Mouse (Mus musculus) T-helper 17 cell (primary cell): ENCODE data around the gene Cbr4.

ENCODE experiments used
- in situ Hi-C, 2 experiments: fragments of 300-600 bp; cut with MboI, MseI; formaldehyde crosslinking; loops; 1 replicate in 1 of 2; 2 replicates in 1 of 2; pipeline ENCODE4 v1.15.1; 2025; ENCODE audit warnings: high pct_unique_total_duplicates in 2 of 2

Cbr4 gene

DNA sequence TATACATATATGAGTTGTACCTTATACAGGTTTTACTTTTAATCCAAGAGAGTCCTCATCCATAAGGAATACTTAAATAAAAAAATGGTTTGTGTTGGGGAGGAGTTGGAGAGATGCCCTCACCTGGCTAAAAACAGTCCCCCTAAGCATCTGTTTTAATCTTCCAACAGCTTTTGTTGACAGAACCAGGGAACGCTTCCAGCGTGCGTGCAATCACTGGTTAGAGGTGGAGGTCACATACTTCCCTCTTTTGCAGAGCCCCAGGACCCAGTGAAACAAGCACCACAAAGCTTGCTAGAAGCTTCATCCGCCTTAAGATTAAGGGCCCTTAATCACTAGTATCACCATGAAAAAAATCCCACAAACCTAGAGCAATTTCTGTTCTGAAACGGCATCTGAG lies 49.9 kb downstream of the Cbr4 start:
- in situ Hi-C loops = loop anchor here (5.0 to 10.0 kb wide), 3 partner anchors 137 to 340 kb away; no protein-coding TSS in a partner anchor

DNA sequence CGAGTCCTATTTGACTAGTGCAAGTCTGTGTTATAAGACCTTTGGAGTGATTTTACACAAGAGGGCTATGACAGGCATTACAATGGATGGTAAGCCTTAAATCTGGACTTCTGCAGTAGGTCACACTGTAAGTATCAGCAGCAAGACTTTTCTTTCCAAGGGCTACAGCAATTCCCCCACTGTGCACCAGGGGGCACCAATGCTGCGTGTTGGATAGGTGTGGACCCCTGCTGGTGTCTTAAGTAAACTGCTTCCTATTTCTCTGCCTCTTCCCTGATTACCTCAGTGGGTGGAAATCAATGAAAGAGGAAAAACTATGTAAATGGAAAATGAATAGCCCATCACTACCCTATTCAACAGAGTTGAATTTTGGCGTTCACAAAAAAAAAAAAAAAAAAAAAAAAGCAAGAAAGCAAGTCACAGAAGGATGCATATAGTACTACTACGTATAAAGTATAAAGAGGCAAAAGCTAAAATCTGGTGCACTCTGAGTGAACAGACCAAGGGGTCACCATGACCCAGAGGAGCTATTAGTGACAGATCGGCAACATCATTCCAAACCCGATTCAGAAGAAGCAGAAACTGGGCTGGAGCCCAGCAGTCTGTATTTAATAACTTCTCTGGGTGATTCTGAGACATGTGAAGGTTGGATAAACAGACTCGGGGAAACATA lies 52.4 kb downstream of the Cbr4 start:
- in situ Hi-C loops = loop anchor here (5.0 to 10.0 kb wide), 3 partner anchors 135 to 337 kb away; no protein-coding TSS in a partner anchor

DNA sequence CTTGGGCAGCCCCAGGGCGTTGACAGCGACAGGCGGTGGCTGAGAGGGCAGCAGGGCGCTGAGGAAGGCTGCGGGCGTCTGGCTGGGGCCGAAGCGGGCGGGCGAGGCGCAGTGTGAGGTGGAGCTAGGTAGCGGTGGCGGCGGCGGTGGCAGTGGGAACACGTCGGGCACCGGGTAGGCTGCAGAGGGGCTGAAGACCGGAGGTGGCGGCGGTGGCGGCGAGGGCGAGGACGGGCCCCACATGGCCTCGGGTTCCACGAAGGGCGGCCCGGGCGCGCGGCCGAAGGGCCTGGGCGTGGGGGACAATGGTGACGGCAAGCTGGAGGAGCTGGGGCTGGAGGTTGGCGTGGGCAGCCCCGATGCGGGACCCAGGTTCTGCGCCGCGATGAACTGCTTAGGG lies 62.1 kb downstream of the Cbr4 start:
- in situ Hi-C loops = no loop called here

DNA sequence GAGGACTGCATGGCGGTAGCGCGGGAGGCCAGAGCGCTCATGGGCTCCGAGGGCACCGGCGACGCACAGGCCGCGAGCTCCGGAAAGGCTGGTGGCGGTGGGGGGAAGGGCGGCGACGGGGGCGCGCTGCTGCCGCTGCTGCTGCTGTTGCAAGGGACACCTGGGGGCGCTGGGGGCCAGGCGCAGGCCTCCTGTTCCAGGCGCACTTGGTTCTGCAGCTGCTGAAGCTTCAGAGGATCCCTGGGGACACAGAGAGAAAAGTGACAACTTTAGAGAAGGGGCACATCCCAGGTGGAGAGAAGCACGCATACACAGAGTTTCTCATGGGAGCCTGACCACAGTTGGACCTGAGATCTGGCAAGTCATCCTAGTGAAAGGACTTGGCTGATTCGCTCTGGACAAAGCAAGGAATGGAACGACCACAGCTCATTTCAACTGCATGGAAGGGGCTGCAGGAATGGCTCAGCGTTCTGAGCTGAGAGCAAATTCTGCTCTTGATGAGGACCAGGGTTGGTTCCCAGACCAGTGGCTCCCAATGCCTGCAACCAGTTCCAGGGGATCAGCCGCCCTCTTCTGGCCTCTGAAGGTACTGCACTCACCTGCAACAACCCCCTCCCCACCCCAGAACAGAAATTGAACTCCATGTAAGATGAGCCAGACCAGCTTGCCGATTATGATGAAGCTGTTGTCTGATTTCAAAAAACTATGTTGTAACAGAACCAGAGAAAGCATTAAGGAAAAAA lies 62.6 kb downstream of the Cbr4 start:
- in situ Hi-C loops = loop anchor here in 1 of 2 experiments (25.0 kb wide), 1 partner anchor 112 kb away; no protein-coding TSS in a partner anchor

DNA sequence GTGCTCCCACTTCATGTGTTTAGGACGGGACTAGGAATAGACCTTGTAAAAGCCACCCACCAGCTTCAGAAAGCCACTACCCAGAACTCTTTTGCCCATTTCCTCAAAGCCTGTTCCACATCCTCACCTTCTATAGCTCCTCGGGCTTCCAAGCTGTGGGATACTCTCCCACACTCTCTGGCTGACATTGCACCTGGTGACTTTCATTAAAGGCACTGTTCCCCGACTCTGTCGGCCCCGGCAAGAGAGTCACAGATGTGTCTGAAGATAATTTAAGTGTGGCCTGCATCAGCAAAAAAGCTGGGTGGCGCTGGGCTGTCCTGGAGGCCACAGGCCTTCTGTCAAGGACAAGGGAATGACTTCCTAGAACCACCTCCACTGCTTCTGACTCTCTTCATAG lies 64.7 kb downstream of the Cbr4 start:
- in situ Hi-C loops = loop anchor here in 1 of 2 experiments (25.0 kb wide), 1 partner anchor 110 kb away; no protein-coding TSS in a partner anchor

DNA sequence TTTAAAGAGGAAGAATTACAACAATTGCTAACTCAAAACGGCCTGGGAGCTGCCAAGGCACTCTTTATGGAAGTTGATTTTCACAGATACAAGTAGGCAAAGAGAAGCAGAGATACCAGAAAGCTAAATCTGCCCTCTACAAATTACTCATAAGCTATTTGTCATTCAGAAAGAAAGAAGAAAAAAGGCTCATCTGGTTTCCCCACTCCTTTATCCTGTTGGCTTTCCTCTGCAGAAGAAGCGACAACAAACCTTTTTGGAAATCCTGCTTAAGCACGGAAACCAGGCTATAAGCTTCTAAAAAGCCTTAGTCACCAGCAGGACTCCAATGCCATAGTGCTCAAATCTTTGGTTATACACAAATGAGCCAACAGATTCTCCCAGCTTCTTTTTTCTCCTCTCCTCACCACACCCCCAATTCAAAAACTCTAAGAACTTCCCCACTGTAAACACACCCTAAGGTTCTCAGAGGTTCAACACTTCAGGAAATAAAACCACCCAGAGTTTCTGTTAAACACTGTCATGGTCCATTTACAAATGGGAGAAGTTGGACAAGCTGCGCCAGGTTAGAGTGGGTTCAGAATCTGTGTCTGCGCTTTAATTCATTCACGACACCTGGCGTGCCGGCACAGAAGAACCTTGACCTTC lies 65.3 kb downstream of the Cbr4 start:
- in situ Hi-C loops = loop anchor here in 1 of 2 experiments (25.0 kb wide), 1 partner anchor 109 kb away; no protein-coding TSS in a partner anchor

DNA sequence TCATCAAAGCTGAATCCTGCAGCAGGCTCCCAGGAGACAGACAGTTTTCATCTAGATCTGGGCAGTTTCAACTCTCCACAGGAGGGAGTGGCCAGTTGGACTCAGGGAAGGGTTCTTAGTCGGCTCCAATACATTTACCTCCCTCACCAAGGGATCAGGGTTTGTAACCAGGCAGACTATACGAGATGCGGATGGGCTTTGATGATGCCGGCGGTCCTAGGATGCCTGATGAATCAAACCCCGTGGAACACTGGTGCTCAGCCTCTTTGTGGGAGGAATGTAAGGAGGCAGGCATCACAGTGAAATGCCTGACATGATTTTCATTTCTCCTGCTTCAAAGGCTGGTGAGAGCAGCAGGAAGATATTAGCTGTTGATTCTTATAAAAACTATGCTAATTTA lies 67.8 kb downstream of the Cbr4 start:
- in situ Hi-C loops = loop anchor here in 1 of 2 experiments (25.0 kb wide), 1 partner anchor 107 kb away; no protein-coding TSS in a partner anchor

DNA sequence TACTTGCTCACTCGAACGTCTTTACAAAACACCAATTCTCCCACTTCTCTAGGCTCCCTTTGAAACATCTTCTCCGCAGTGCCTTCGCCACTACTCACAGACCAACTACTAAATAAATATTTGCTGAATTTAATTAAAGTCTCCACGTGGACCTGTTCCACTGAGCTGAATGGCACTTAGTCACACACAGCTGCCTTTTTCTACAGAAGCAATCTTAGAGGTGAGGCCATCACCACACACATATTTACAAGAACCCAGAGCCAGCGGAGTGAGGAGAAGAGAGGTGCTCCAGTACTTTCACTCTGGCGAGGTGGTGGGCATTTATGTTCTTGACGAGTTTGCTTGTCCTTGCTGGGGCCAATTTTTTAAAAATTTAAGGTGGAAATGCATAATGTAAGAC lies 68.7 kb downstream of the Cbr4 start:
- in situ Hi-C loops = loop anchor here in 1 of 2 experiments (25.0 kb wide), 1 partner anchor 106 kb away; no protein-coding TSS in a partner anchor
